Mouse (Mus musculus): Measurements from ENCODE around the gene Eif3i.

Gene Eif3i

DNA sequence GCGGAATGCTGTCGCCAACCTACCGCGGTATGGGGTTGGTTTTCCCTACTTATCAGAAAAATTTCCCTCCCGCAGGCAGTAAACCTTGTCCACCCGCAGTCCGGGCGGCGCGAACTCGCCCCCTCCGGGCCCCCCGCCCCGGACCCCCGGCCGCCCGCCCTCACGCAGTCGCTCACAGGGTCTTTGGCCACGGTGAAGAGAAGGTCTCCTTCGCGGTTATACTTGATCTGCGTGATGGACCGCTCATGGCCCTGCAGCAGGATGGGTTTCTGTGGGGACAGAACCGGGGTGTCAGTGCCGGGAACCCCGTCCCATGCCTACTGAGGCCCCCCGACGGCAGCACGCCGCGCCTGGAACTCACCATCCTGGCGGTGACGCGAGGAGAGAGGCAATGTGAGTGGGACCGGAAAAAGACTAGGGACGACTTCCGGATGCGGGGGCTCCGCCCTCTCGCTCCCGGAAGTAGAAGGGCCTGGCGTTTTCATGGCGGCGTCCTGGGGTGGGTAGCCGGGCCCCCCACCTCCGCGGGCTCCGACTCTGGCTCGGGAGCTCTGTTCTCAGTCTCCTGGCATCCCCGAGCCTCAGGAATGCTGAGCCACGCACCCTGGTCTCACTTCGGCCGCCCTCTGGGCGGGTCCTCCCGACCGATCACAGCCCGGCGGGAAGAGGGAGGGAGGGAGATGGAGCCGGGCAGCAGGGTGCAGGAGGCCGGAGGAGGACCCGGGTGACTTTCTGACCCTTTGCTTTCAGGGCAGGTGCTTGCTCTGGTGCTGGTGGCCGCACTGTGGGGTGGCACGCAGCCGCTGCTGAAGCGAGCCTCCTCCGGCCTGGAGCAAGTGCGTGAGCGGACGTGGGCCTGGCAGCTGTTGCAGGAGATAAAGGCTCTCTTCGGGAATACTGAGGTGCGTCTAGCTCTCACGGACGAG, at the start of gene Eif3i, which contains the start of gene Tmem234:
Gene Eif3i (minus strand): TSS at position 416 of the 926 bp plus-strand sequence.
Gene Tmem234 (plus strand): TSS at position 436 of the 926 bp plus-strand sequence.
- DNase-seq (ENCODE audit: low read depth, low spot score), result peak; percentile 82

- DNase-seq (ENCODE audit: low read depth, low spot score), result peak; percentile 86
These were observed 48.2 kb upstream of the Eif3i start for GRCm38 (mm10) chr4:129648656-129649055.

DNA sequence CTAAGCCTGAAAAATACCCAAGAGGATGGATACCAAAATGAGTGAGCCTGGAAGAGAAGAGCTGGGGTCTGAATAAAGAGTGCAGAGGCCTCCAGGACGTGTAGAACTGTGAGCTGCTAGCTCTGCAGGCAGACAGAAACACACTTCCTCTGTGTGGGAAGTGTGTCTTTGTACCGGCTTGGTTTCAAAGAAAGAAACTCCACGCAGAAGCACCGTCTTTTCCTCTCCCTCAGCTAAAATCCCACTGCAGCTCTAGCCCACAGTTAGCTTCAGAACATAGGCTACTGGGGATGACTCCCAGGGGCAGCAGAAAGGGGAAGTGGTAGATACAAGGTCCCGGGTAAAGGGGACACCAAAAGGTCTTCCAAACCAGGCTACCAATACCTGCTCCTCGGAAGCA, 44.8 kb upstream of the Eif3i start:
- no peak for DNase-seq (ENCODE audit: low read depth, low spot score)

- DNase-seq (ENCODE audit: low read depth, low spot score), result peak; percentile 49
These were observed 41.3 kb upstream of the Eif3i start for GRCm38 (mm10) chr4:129641756-129642155.

DNA sequence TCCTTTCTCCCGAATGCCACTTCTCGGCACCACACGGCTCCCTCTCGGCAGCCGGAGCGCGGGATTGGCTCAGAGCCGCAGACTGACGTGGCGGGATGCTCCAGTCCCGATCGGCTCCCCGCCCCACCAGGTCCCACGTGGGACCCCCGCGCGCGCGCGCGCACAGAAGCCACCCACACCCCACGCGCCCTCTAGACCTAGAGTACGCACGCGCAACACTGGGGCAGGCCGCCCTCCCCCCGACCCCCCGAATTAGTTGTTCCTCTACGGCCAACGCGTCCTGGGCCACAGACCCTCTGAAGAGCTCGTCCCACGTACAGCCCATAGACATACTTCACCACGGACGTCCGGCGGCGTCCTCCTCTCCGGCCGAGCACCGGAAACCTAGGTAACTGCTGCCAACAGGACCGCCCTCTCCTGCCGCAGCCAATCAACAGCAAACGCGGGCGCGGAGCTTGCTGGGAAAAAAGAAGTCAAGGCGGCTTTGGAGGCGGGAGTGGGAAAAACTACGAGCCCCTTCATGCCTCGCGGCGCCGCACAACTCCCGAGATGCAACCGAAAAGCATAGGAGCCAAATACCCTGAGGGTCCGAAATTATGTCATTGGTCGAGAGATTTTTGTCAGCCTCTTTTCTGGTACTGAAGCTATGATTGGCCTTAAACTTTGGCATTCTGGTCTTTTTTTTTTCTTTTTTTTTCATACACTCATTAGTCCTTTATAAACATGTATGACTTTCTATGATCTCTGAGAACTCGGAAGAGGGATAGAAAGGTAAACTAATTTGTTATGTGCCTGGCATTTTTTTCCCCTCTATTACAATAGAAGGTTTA, 40.4 kb upstream of the Eif3i start, which contains the start of gene Txlna:
Gene Txlna (minus strand): TSS at position 428 of the 830 bp plus-strand sequence.
- DNase-seq (ENCODE audit: low read depth, low spot score), result peak; percentile 100

DNA sequence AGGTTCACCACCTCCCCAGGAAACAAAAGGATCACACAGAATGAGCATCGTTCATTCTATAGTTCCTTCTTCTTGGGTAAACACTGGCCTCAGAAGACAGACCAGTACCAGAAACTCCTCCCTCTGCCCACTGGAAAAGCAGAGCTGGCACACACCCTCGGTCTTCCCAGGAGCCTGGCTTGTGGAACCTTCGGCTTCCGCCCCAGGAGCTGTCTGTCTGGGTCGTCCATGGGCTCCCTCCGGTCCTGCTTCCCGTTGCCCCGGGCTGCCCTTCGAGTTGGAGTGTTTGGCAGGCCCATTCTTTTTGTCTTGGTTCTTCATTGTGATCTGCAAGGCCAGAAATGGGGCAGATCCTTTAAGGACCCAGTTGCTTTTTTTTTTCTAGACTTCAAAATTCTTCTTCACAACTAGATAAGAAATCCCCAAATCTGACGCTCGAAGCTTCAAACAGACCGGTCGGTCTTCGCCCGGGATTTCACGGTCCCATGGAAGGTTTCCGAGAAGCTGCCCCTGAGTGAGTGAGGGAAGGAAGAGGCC, 39.7 kb upstream of the Eif3i start:
- DNase-seq (ENCODE audit: low read depth, low spot score), result peak; percentile 68

- DNase-seq (ENCODE audit: low read depth, low spot score), result no peak
These were observed 38.8 kb upstream of the Eif3i start for GRCm38 (mm10) chr4:129639221-129639620.

GRCm38 (mm10) chr4:129633852-129634251, 33.4 kb upstream of the Eif3i start:
- no peak for DNase-seq (ENCODE audit: low read depth, low spot score)

DNA sequence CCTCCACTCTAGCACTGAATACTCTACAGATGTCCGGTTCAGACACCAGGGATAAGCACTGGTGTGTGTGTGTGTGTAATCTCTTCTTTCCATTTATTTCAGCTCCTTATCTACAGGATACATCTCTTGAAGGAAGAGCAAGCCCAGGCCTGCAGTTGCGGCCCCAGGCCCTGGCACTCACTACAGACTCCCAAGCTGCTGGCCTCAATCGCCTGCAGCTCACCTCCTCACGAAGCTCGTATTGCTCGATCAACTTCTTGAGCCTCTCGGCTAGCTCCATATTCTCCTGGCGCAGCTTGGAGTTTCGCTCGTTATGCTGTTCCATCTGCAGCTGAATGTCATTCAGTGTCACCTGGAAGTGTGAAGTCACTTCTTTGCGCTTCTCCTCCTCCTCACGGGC, 31.4 kb upstream of the Eif3i start:
- no peak for DNase-seq (ENCODE audit: low read depth, low spot score)

DNA sequence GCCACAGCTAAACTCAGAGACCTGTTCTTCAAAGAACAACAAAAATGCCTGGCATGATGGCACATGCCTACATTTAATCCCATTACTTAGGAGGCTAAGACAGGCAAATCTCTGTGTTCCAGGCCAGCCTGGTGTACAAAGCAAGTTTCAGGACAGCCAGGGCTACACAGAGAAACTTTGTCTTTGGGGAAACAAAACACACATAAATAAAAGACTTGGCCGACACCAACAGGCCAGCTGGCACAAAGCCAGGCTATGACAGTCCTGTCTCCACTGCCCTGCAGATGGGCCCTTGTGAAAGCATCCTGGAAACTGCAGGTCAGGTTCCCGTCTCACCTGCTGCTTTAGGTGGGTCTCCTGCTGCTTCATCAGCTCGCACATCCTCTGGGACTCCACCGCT, 30.5 kb upstream of the Eif3i start:
- no peak for DNase-seq (ENCODE audit: low read depth, low spot score)

DNA sequence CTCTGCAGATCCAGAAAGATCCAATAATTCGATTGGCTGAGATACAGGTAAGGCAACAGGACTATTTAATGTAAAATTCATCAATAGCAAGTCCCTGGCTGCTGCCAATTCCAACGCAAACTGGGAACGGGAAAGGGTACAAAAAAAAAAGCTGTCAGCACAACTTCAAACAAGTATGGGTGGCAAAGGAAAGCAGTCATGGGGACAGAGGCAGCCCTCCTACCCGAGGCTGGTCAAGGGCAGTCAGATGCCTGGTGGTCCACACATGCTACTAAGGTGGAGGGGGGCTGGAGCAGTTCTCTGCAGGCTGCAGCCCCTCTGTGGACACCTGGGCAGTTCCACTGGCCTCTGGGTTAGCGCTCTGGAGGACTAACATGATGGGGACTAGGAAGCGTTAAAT, 25.6 kb upstream of the Eif3i start:
- no peak for DNase-seq (ENCODE audit: low read depth, low spot score)

DNA sequence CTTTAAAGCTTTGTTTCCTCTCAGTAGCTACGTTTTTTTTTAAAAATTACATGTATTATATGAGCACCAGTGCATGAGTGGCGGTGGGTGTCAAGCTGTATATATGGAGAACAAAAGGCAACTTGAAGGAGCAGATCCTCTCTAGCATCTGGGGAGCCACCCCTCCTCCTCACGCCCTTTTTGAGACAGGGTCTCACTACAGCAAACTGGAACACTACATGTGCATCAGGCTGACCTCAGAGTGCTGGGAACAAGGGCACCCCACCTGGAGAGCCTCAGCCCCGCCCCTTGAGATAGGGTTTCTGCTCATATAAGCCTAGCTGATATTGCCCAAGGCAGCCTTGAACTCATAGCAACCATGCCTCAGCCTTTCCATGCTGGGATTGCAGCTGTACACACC, 25.0 kb upstream of the Eif3i start:
- DNase-seq (ENCODE audit: low read depth, low spot score), result no peak

DNA sequence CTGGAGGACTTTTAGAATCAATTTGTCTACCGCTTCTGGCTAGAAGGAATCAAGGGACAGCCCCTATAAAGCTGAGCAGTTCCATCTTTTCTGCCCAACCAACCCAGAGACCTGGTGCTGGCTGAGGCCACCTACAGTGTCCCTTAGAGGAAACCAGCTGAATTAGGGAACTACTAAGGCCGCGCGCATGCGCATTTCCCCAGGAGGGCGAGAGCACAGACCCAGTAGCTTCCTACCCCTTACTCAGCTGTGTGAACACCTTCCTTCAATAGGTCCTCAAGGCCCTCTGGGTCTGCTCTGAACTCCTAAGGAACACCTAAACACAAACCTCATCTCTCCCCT, 24.6 kb upstream of the Eif3i start:
- no peak for DNase-seq (ENCODE audit: low read depth, low spot score)

GRCm38 (mm10) chr4:129624281-129625028, 24.0 kb upstream of the Eif3i start:
- DNase-seq (ENCODE audit: low read depth, low spot score), result peak; percentile 93

- no peak for DNase-seq (ENCODE audit: low read depth, low spot score)
These were observed 23.2 kb upstream of the Eif3i start, which contains the start of gene Ccdc28b for GRCm38 (mm10) chr4:129623681-129624091. Gene Ccdc28b (minus strand): TSS chr4:129623947.

- no peak for DNase-seq (ENCODE audit: low read depth, low spot score)
These were observed 22.5 kb upstream of the Eif3i start for GRCm38 (mm10) chr4:129622803-129623535.

DNA sequence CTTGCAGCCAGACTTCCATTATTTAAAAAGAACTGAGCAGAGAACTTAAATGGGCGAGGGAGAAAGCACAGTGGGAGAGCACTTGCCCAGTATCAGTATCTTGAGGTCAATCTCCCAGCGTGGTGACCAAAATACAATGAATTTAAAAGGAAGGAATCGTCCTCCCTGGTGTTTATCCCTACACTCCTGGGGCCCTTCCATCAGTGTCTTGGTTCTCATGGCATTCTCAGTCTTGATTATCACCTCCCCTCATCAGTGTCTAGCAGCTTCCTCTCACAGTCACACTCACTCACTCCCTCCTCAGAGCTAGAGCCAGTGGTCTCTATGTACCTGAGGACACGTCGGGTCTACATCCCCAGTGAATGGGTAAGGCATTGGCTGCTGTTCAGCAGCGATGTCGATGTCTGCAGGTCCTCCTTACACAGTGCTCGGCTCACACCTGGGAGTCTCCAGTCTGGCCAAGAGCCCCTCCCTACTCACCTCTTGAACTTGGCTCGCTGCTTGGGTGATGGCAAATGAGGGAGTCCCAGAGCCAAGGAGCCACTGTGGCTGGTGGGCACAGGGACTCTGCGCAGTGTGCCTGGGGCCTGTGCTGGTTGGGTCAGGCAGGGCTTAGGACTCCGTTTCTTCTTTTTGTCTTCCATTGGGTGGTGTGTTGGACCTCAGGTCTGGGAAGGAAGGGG, 21.8 kb upstream of the Eif3i start:
- DNase-seq (ENCODE audit: low read depth, low spot score), result no peak

DNA sequence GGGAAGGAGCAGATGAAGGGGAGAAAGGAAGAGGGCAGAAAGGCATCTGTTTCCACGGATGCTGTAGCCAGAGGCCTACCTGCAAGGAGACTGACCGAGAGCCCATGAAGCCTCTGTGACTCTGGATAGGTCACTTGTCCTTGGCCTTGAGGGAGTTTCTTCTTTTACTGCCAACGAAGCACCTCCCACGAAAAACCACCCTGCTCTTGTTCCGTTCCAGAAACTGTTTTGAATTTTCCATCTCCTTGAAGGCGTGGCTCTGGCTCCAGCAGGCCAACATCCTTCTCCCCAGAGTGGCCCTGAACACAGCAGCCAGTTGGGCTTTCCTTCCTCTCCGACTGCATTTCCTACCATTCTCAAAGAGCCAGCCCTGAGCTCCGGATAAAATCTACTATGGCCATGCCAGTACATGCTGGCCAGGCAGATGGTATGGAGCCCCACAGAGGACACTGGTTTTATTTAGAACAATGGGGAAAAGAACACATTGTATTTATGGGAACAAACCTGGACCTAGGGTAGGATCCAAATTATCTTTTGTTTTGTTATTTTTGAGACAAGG, 20.9 kb upstream of the Eif3i start:
- DNase-seq (ENCODE audit: low read depth, low spot score), result no peak

GRCm38 (mm10) chr4:129620419-129621282, 20.2 kb upstream of the Eif3i start:
- no peak for DNase-seq (ENCODE audit: low read depth, low spot score)

All from 3T3-L1 (cell line).